In genomic region chr3:104104942-104105341, GRCm38 (mm10) we compare ENCODE assay signal across 10 mouse cellular contexts.
DNase-seq lines count a peak whose midpoint lies in the region; ATAC-seq lines count a peak whose summit lies in the region.
"Had no signal": no experiment of that assay in that cellular context is flagged by ENCODE, and none has a peak within 500 bp of the region (broad histone marks: within the 10 kb centered on the region; RNA-seq: fewer than 3 reads in every experiment).

No protein-coding gene starts in this region.

- no peak overlapping the region for H3K4me3 ChIP-seq in hindbrain, embryonic 11.5 days (ENCODE audit: low read depth, low read length)
- no peak overlapping the region for H3K4me3 ChIP-seq in hindbrain, embryonic 12.5 days
- H3K4me3 ChIP-seq in limb, embryonic 11.5 days (ENCODE audit: low read depth, low read length) = no peak overlapping the region
- H3K4me3 ChIP-seq in intestine, embryonic 15.5 days (replicated peaks) = no peak overlapping the region
- H3K4me3 ChIP-seq: embryonic facial prominence, embryonic 15.5 days; stomach, embryonic 15.5 days had no signal

- DNase-seq in hindbrain, embryonic 11.5 days (ENCODE audit: low spot score) = peak; percentile 42
- peak; percentile 62 for DNase-seq in CD4-positive helper T cell, adult 2 months (ENCODE audit: low read depth, low spot score)
- peak; percentile 66 for DNase-seq in ZHBTc4 (ENCODE audit: low read depth, low spot score)
- DNase-seq in embryo, embryonic 11 days = peak; percentile 55
- peak; percentile 52 for DNase-seq in limb, embryonic 11.5 days (ENCODE audit: low spot score)
- peak; percentile 12 for DNase-seq in spleen, adult 12 weeks (ENCODE audit: low spot score)

- H3K27me3 ChIP-seq in hindbrain, embryonic 11.5 days (ENCODE audit: control insufficient read depth, insufficient read depth, low read length) = no peaks in the 10 kb centered on the region
- no peaks in the 10 kb centered on the region for H3K27me3 ChIP-seq in hindbrain, embryonic 12.5 days
- H3K27me3 ChIP-seq in limb, embryonic 11.5 days (ENCODE audit: control insufficient read depth, insufficient read depth, low read length) = no peaks in the 10 kb centered on the region
- no peaks in the 10 kb centered on the region for H3K27me3 ChIP-seq in intestine, embryonic 15.5 days (replicated peaks)
- H3K27me3 ChIP-seq: embryonic facial prominence, embryonic 15.5 days; stomach, embryonic 15.5 days had no signal

- WGBS in hindbrain, embryonic 11.5 days = 63% methylated on average over 1 of the region's 1 CpGs
- 66% methylated on average over 1 of the region's 1 CpGs for WGBS in hindbrain, embryonic 12.5 days
- 69% methylated on average over 1 of the region's 1 CpGs for WGBS in limb, embryonic 11.5 days
- WGBS in intestine, embryonic 15.5 days = 58% methylated on average over 1 of the region's 1 CpGs

- no peak for ATAC-seq in hindbrain, embryonic 11.5 days (ENCODE audit: low FRiP score)
- ATAC-seq in hindbrain, embryonic 12.5 days (ENCODE audit: low FRiP score) = no peak
- no peak for ATAC-seq in limb, embryonic 11.5 days (ENCODE audit: insufficient number of reproducible peaks, low FRiP score, low TSS enrichment, low read depth)
- ATAC-seq in intestine, embryonic 15.5 days = no peak

- H3K9ac ChIP-seq in hindbrain, embryonic 11.5 days (ENCODE audit: low read depth, low read length) = no peak overlapping the region
- H3K9ac ChIP-seq in hindbrain, embryonic 12.5 days = no peak overlapping the region
- no peak overlapping the region for H3K9ac ChIP-seq in limb, embryonic 11.5 days (ENCODE audit: low read length)
- H3K9ac ChIP-seq in intestine, embryonic 15.5 days = no peak overlapping the region
- H3K9ac ChIP-seq: embryonic facial prominence, embryonic 15.5 days; stomach, embryonic 15.5 days had no signal

- H3K4me2 ChIP-seq in hindbrain, embryonic 11.5 days (replicated peaks; ENCODE audit: low read depth, low read length) = no peak overlapping the region
- no peak overlapping the region for H3K4me2 ChIP-seq in hindbrain, embryonic 12.5 days (replicated peaks)
- H3K4me2 ChIP-seq in limb, embryonic 11.5 days (ENCODE audit: low read depth, severe bottlenecking) = no peak overlapping the region
- H3K4me2 ChIP-seq in intestine, embryonic 15.5 days (replicated peaks) = no peak overlapping the region
- H3K4me2 ChIP-seq: embryonic facial prominence, embryonic 15.5 days; stomach, embryonic 15.5 days had no signal

- no peak overlapping the region for H3K27ac ChIP-seq in hindbrain, embryonic 11.5 days (ENCODE audit: low read depth, low read length)
- no peak overlapping the region for H3K27ac ChIP-seq in hindbrain, embryonic 12.5 days
- H3K27ac ChIP-seq in limb, embryonic 11.5 days (replicated peaks; ENCODE audit: low read depth, low read length) = no peak overlapping the region
- H3K27ac ChIP-seq in intestine, embryonic 15.5 days = no peak overlapping the region
- H3K27ac ChIP-seq: embryonic facial prominence, embryonic 15.5 days; stomach, embryonic 15.5 days had no signal

- no peaks in the 10 kb centered on the region for H3K9me3 ChIP-seq in hindbrain, embryonic 11.5 days (ENCODE audit: control insufficient read depth, low read length)
- no peaks in the 10 kb centered on the region for H3K9me3 ChIP-seq in hindbrain, embryonic 12.5 days (replicated peaks)
- no peaks in the 10 kb centered on the region for H3K9me3 ChIP-seq in limb, embryonic 11.5 days (ENCODE audit: control insufficient read depth, low read length)
- no peaks in the 10 kb centered on the region for H3K9me3 ChIP-seq in intestine, embryonic 15.5 days
- H3K9me3 ChIP-seq: embryonic facial prominence, embryonic 15.5 days; stomach, embryonic 15.5 days had no signal

- H3K36me3 ChIP-seq in hindbrain, embryonic 11.5 days (ENCODE audit: control insufficient read depth, insufficient read depth, low read length) = no peaks in the 10 kb centered on the region
- H3K36me3 ChIP-seq in hindbrain, embryonic 12.5 days = no peaks in the 10 kb centered on the region
- H3K36me3 ChIP-seq in limb, embryonic 11.5 days (ENCODE audit: control insufficient read depth, insufficient read depth, low read length) = no peaks in the 10 kb centered on the region
- no peaks in the 10 kb centered on the region for H3K36me3 ChIP-seq in intestine, embryonic 15.5 days
- H3K36me3 ChIP-seq: embryonic facial prominence, embryonic 15.5 days; stomach, embryonic 15.5 days had no signal

- H3K4me1 ChIP-seq in hindbrain, embryonic 11.5 days (replicated peaks; ENCODE audit: control insufficient read depth, insufficient read depth, low read length) = no peaks in the 10 kb centered on the region
- H3K4me1 ChIP-seq in hindbrain, embryonic 12.5 days = no peaks in the 10 kb centered on the region
- no peaks in the 10 kb centered on the region for H3K4me1 ChIP-seq in limb, embryonic 11.5 days (ENCODE audit: control insufficient read depth, insufficient read depth, low read length)
- no peaks in the 10 kb centered on the region for H3K4me1 ChIP-seq in intestine, embryonic 15.5 days (replicated peaks)
- H3K4me1 ChIP-seq: embryonic facial prominence, embryonic 15.5 days; stomach, embryonic 15.5 days had no signal

Comparison
In these comparisons a context has a peak if more than half of its experiments do, and no peak if none do; other contexts are left out.
1. DNase-seq: peak in every context shown above with its lines; median percentile 66 in ZHBTc4; 62 in CD4-positive helper T cell, adult 2 months; 55 in embryo, embryonic 11 days; 52 in limb, embryonic 11.5 days; 42 in hindbrain, embryonic 11.5 days; 12 in spleen, adult 12 weeks.